Mouse (Mus musculus) C2C12 (cell line): ENCODE data around the gene Gcc1. TPM values are rescaled to one million over a fixed set of nuclear protein-coding genes. Genes with fewer than 3 reads are reported as not detected.

Experiments used
- H3K27me3 ChIP-seq: one replicate; pipeline ENCODE4 v1.6.1; 2011; ENCODE audit not compliant: control insufficient read depth, insufficient read depth, insufficient read length
- H3K36me3 ChIP-seq: one replicate; pipeline ENCODE4 v1.6.1; 2011; ENCODE audit not compliant: control insufficient read depth, insufficient read depth
- H3K4me3 ChIP-seq: one replicate; pipeline ENCODE4 v1.5.1; 2011; ENCODE audit warnings: mild to moderate bottlenecking, control low read depth; ENCODE audit not compliant: poor library complexity, insufficient read depth, severe bottlenecking
- H3K79me2 ChIP-seq: one replicate; pipeline ENCODE4 v1.6.1; 2011; ENCODE audit not compliant: control insufficient read depth, insufficient read depth
- H3K79me3 ChIP-seq: one replicate; pipeline ENCODE4 v1.6.1; 2011; ENCODE audit warnings: low read depth, control low read depth
- H3ac ChIP-seq: one replicate; pipeline ENCODE3; 2011; ENCODE audit warnings: low read depth; ENCODE audit not compliant: control insufficient read depth, insufficient read length
- CEBPB ChIP-seq: IDR thresholded peaks from one replicate; pipeline ENCODE4 v1.6.1; 2011; ENCODE audit warnings: low read depth, mild to moderate bottlenecking, control low read depth, moderate library complexity
- CTCF ChIP-seq: IDR thresholded peaks from one replicate; pipeline ENCODE4 v1.5.1; 2011; ENCODE audit not compliant: control insufficient read depth, insufficient read depth, insufficient read length
- FOSL1 ChIP-seq: IDR thresholded peaks from one replicate; pipeline ENCODE4 v1.8.0; 2011; ENCODE audit warnings: mild to moderate bottlenecking, low read length; ENCODE audit not compliant: poor library complexity, insufficient read depth, severe bottlenecking
- MAX ChIP-seq: IDR thresholded peaks from one replicate; pipeline ENCODE4 v1.6.1; 2011; ENCODE audit warnings: mild to moderate bottlenecking, control low read depth
- MYOD1 ChIP-seq: IDR thresholded peaks from one replicate; pipeline ENCODE4 v1.6.1; 2011; ENCODE audit warnings: low read depth; ENCODE audit not compliant: control insufficient read depth, insufficient read length
- MYOG ChIP-seq: IDR thresholded peaks from one replicate; pipeline ENCODE4 v1.6.1; 2011; ENCODE audit not compliant: control insufficient read depth, insufficient read length; ENCODE audit errors: extremely low read depth
- USF1 ChIP-seq: IDR thresholded peaks from one replicate; pipeline ENCODE4 v1.6.1; 2011; ENCODE audit warnings: low read depth, mild to moderate bottlenecking, control low read depth, moderate library complexity
- polyA plus RNA-seq: library from polyadenylated mRNA; unstranded; fragments of >200 nt; fragmentation: generic; extraction: Trizol; gene quantifications from one replicate; pipeline ENCODE4 v1.2.1, GENCODE M21; 2012; ENCODE audit warnings: missing spikeins

Gene Gcc1
- polyA plus RNA-seq, 1 experiment: 4.7 TPM

DNA sequence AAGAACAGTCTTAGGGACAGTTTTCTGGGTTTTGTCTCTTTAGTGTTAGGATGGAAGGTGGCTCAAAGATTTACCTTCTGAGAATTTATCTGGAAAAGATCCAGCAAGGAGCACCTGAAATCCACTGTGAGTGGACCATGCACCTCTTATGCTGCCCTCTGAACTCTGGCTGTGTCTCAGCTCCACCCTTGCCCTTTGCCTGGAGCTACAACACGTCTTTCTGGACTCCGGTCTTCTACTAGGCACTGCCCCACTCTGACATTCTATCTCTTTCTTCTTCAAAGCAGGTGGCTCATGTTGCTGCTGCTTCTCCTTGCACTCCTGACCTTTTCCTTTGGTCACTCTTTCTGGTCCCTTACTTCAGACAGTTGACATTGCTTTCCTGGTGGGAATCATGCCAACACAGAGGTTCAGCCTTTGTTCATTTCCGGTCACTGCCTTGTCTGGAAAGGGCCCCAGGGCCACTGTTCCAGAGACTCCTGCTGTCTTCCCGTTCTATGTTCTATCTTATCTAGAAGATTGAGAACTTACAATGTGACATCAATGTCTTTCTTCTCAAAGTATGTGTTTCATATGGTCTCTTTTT lies 41.9 kb upstream of the Gcc1 start:
- TF ChIP-seq MYOG (no peak), CEBPB (no peak), USF1 (no peak), FOSL1 (no peak), MYOD1 (no peak), CTCF (no peak), MAX (no peak)
- Histone ChIP-seq H3K27me3 (no peaks in the 10 kb centered on the region), H3K36me3 (no peaks in the 10 kb centered on the region), H3K79me2 (no peaks in the 10 kb centered on the region), H3K4me3 (no peak overlapping the region), H3ac (no peak overlapping the region), H3K79me3 (no peaks in the 10 kb centered on the region)

DNA sequence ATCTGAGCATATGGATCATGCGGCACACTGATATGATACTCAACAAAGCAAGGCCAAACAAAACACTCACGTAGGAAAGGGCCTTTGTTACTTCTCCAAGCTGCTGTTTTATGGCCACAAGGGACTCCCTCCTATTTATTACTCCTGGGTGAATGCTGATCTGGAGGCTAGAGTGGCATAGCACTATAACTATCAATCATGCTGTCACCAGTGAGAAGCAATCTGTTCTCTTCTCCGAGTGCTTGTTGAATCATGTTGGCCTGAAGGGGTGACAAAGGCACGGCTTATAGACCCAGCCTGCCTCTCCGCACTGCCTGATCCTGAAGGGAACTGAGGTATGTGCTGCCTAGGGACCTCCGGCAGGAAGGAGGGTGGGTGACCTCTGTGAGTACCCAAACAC lies 36.4 kb upstream of the Gcc1 start:
- H3K79me2 ChIP-seq: no peaks in the 10 kb centered on the region
- no peaks in the 10 kb centered on the region for H3K36me3 ChIP-seq
- no peaks in the 10 kb centered on the region for H3K79me3 ChIP-seq
- no peaks in the 10 kb centered on the region for H3K27me3 ChIP-seq
- H3ac ChIP-seq: no peak overlapping the region
- H3K4me3 ChIP-seq: no peak overlapping the region
- TF ChIP-seq USF1 (no peak), CTCF (no peak), CEBPB (no peak), MYOG (no peak), FOSL1 (no peak), MAX (no peak), MYOD1 (no peak)

DNA sequence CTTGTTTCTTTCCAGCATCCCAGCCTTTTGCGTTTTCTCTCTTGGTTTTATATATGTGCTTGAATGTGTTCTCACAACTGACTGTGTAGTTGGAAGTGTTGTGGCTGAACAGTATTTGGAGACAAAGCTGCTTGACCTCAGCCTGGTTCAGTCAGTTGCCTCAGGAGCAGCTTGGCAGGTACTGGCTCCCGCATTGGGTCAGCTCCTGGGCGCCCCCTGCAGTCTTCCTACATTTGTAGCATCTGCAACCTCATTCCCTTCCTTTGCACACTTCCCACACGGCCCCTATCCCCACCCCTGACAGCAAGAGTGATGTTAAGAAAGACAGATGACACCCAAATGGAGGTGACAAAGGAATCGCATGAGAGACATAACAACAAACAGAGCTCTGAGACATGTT lies 32.3 kb upstream of the Gcc1 start:
- H3K36me3 ChIP-seq: no peaks in the 10 kb centered on the region
- H3K27me3 ChIP-seq: peaks cover 3% of the 10 kb centered on the region
- TF ChIP-seq MYOG (no peak), USF1 (no peak)
- no peak overlapping the region for H3K4me3 ChIP-seq
- H3K79me2 ChIP-seq: no peaks in the 10 kb centered on the region
- no peak overlapping the region for H3ac ChIP-seq
- H3K79me3 ChIP-seq: no peaks in the 10 kb centered on the region

DNA sequence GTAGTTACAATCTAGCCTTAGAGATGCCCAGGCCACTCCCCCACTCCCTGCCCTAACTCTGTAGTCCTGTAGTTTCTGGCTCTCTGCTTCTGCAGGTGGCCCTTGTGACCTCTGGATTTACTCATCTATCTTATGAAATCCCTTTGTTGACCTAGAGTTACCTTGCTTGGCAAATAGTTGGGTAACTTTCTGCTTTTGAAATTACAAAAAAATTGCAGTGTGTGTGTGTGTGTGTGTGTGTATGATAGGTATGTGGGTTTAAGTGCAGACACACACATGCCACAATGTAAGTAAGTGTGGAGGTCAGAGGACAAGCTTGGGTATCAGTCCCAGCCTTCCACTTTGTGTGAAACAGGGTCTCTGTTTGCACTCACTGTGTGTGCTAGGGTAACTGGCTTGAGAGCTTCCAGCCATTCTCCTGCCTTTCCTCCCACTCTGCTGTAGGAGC lies 31.1 kb upstream of the Gcc1 start:
- TF ChIP-seq USF1 (no peak), CTCF (no peak)
- H3K36me3 ChIP-seq: no peaks in the 10 kb centered on the region
- H3K79me2 ChIP-seq: no peaks in the 10 kb centered on the region
- H3ac ChIP-seq: no peak overlapping the region
- no peaks in the 10 kb centered on the region for H3K79me3 ChIP-seq
- H3K27me3 ChIP-seq: peaks cover 3% of the 10 kb centered on the region
- H3K4me3 ChIP-seq: no peak overlapping the region

DNA sequence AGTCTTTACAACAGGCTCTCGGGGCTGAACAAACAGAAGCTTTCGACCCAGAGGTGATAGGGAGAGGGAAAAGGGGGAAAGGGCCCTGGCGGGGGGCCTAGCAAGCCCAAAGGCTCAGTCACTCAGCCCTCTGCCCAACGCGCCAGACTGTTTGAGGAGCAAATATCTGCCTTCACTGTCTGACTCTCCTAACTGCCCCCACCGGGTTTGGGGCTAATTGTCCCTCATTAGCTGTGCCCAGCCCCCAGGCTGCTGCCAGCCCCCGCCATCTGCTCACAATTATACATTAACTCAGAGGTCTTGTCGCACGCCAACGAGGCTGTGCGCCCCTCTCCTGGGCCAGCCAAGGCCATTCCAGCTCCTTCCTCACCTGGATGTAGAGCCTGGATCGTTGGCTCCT lies 22.8 kb upstream of the Gcc1 start:
- no peaks in the 10 kb centered on the region for H3K79me3 ChIP-seq
- H3K27me3 ChIP-seq: peaks cover 36% of the 10 kb centered on the region
- no peaks in the 10 kb centered on the region for H3K79me2 ChIP-seq
- TF ChIP-seq CTCF: no peak
- no peak for TF ChIP-seq CEBPB
- TF ChIP-seq MYOG: no peak
- TF ChIP-seq MYOD1: no peak
- no peak for TF ChIP-seq FOSL1
- TF ChIP-seq MAX: no peak
- TF ChIP-seq USF1: no peak
- H3ac ChIP-seq: no peak overlapping the region
- no peaks in the 10 kb centered on the region for H3K36me3 ChIP-seq
- H3K4me3 ChIP-seq: no peak overlapping the region

DNA sequence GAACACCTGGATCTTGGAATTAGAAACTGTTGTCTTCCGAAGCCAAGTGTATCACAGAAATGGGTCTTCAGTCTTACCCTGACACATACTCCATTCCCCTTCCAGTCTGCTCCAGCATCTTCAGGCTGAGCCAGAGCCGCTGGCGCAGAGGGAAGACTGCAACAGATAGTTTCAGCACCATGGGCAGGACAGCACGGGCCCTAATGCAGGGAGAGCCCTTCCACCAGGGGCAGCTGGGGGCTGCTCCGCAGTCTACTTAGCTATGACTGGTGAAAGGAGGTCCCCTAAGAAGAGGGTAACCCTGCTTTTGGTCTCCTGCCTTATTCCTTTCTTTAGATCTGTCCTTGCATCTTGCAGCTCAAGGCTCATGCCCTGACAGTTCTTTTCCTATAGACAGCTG lies 22.3 kb upstream of the Gcc1 start:
- Histone ChIP-seq H3ac (no peak overlapping the region), H3K27me3 (peaks cover 37% of the 10 kb centered on the region), H3K4me3 (no peak overlapping the region), H3K79me3 (no peaks in the 10 kb centered on the region), H3K79me2 (no peaks in the 10 kb centered on the region), H3K36me3 (no peaks in the 10 kb centered on the region)
- no peak for TF ChIP-seq MYOG
- no peak for TF ChIP-seq MYOD1

DNA sequence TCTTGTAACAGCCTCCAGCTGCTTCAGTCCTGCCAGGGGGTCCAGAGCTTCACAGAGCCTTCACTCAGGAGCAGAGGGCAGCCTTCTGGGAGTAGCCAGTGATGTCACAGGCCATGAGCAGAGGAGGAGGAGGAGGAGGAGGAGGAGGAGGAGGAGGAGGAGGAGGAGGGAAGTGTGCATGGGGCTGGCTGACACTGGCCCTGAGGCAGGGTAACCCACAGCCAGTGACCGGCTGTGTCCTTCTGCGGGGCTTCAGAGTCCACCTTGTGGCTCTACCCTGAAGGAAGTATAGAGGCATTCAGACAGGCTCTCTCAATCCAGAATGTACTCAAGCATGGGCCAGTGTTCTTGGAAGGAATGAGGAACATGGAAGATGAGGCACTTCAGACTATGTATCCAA lies 21.1 kb upstream of the Gcc1 start, which contains the start of gene Pax4:
TSS of gene Pax4 (minus strand) at position 101 of the 400 bp plus-strand sequence.
- Histone ChIP-seq H3K4me3 (no peak within 1 kb of the TSS), H3K36me3 (no peaks in the 10 kb centered on the region), H3K27me3 (peaks cover 48% of the 10 kb centered on the region), H3K79me3 (no peaks in the 10 kb centered on the region), H3K79me2 (no peaks in the 10 kb centered on the region), H3ac (no peak within 1 kb of the TSS)
- no peak for TF ChIP-seq MAX
- no peak for TF ChIP-seq FOSL1
- no peak for TF ChIP-seq MYOG
- TF ChIP-seq CEBPB: no peak
- no peak for TF ChIP-seq MYOD1
- no peak for TF ChIP-seq USF1
- no peak for TF ChIP-seq CTCF
